Mouse (Mus musculus) forebrain, embryonic 11.5 days (tissue): Measurements from ENCODE around the gene Platr17. TPM values are rescaled to one million over a fixed set of nuclear protein-coding genes. Genes with fewer than 3 reads are reported as not detected.
"Not testable (repeated sequence)": the region's sequence is repeated elsewhere in the genome, so short reads cannot be mapped to it uniquely, and the experiment has no call there.

Experiments
- ATAC-seq: fragments of 200-750 bp; cut with Nextera tagmentation; replicated peaks from 2 replicates; pipeline ENCODE4 v1.8.0; 2017; ENCODE audit warnings: moderate TSS enrichment; ENCODE audit not compliant: low FRiP score
- DNase-seq: peaks from one replicate; pipeline ENCODE4 v3.0.0-alpha.2; 2017; ENCODE audit warnings: low spot score
- H3K27ac ChIP-seq: fragments of 300-500 bp; sonication (generic); 2 replicates; pipeline ENCODE4 v1.5.1; 2014; ENCODE audit warnings: low read depth, low read length
- H3K27me3 ChIP-seq: fragments of 300-500 bp; sonication (generic); 2 replicates; pipeline ENCODE4 v1.6.1; 2014; ENCODE audit warnings: mild to moderate bottlenecking, low read length, mixed read lengths; ENCODE audit not compliant: control insufficient read depth, insufficient read depth
- H3K36me3 ChIP-seq: fragments of 300-500 bp; sonication (generic); 2 replicates; pipeline ENCODE4 v1.6.1; 2014; ENCODE audit warnings: mild to moderate bottlenecking, low read length, moderate library complexity, mixed read lengths; ENCODE audit not compliant: control insufficient read depth, insufficient read depth
- H3K4me1 ChIP-seq: fragments of 300-500 bp; sonication (generic); replicated peaks from 2 replicates; pipeline ENCODE4 v1.6.1; 2014; ENCODE audit warnings: low read length, mixed read lengths; ENCODE audit not compliant: control insufficient read depth, insufficient read depth
- H3K4me2 ChIP-seq: fragments of 300-500 bp; sonication (generic); 2 replicates; pipeline ENCODE4 v1.6.1; 2014; ENCODE audit warnings: low read depth, mild to moderate bottlenecking, low read length, moderate library complexity, mixed read lengths; ENCODE audit not compliant: severe bottlenecking
- H3K4me3 ChIP-seq: fragments of 300-500 bp; sonication (generic); 2 replicates; pipeline ENCODE4 v1.5.1; 2014; ENCODE audit warnings: low read depth, low read length
- H3K9ac ChIP-seq: fragments of 300-500 bp; sonication (generic); 2 replicates; pipeline ENCODE4 v1.6.1; 2014; ENCODE audit warnings: low read length
- H3K9me3 ChIP-seq: fragments of 300-500 bp; sonication (generic); 2 replicates; pipeline ENCODE4 v1.6.1; 2016; ENCODE audit warnings: low read length, mixed read lengths; ENCODE audit not compliant: control insufficient read depth
- WGBS: fragments of 180-500 bp; shearing (Covaris S2); extraction: QIAGEN DNeasy Blood & Tissue Kit; methylation state at CpG from one replicate; pipeline ENCODE4 v1.1.7; 2014; 5-methylcytosine and 5-hydroxymethylcytosine counted together
- polyA plus RNA-seq: library from polyadenylated mRNA; unstranded; fragments of >200 nt; fragmentation: Nextera tagmentation; extraction: Ambion mirVana; gene quantifications from 2 replicates; pipeline ENCODE4 v1.2.1, GENCODE M21; 2014

Platr17 gene
- 0.24 TPM in 1 of 2 replicates, not detected in the other for polyA plus RNA-seq

- not testable (repeated sequence) for ATAC-seq, H3K27ac ChIP-seq, H3K4me2 ChIP-seq, H3K27me3 ChIP-seq, H3K36me3 ChIP-seq, DNase-seq, H3K9ac ChIP-seq, H3K9me3 ChIP-seq, H3K4me1 ChIP-seq, H3K4me3 ChIP-seq
- WGBS: 38% methylated on average over 3 of the region's 4 CpGs
Measured at GRCm38 (mm10) chr17:33904835-33905234, at the start of gene Platr17. Platr17 (plus strand) TSS chr17:33905135.

- 77% methylated on average over 4 of the region's 4 CpGs for WGBS
- Histone ChIP-seq H3K4me2 (no peak overlapping the region), H3K9me3 (no peaks in the 10 kb centered on the region), H3K9ac (no peak overlapping the region), H3K27ac (no peak overlapping the region), H3K4me1 (no peaks in the 10 kb centered on the region), H3K27me3 (no peaks in the 10 kb centered on the region), H3K36me3 (no peaks in the 10 kb centered on the region), H3K4me3 (no peak overlapping the region)
- no peak for DNase-seq
- no peak for ATAC-seq
Measured at GRCm38 (mm10) chr17:33857816-33858215, 47.1 kb upstream of the Platr17 start.

GRCm38 (mm10) chr17:33865330-33866030 is 39.5 kb upstream of the Platr17 start:
- Histone ChIP-seq H3K4me1 (no peaks in the 10 kb centered on the region), H3K4me2 (no peak overlapping the region), H3K27me3 (no peaks in the 10 kb centered on the region), H3K9me3 (no peaks in the 10 kb centered on the region), H3K9ac (no peak overlapping the region), H3K27ac (no peak overlapping the region), H3K4me3 (no peak overlapping the region), H3K36me3 (no peaks in the 10 kb centered on the region)
- 44% methylated on average over 9 of the region's 9 CpGs for WGBS
- ATAC-seq (no peak), DNase-seq (no peak)

- not testable (repeated sequence) for H3K27ac ChIP-seq, DNase-seq, H3K36me3 ChIP-seq, H3K4me2 ChIP-seq, H3K4me3 ChIP-seq, H3K27me3 ChIP-seq, H3K9ac ChIP-seq, H3K9me3 ChIP-seq, H3K4me1 ChIP-seq, ATAC-seq
- 94% methylated on average over 5 of the region's 12 CpGs for WGBS
Measured at GRCm38 (mm10) chr17:33873537-33873936, 31.4 kb upstream of the Platr17 start, which contains the start of gene Gm7029. Gm7029 (plus strand) TSS chr17:33873837.

GRCm38 (mm10) chr17:33874411-33874810 is 30.5 kb upstream of the Platr17 start:
- H3K4me2 ChIP-seq: no peak overlapping the region
- no peaks in the 10 kb centered on the region; the same call in 1 of the 2 replicates for H3K36me3 ChIP-seq
- no peaks in the 10 kb centered on the region for H3K4me1 ChIP-seq
- no peaks in the 10 kb centered on the region for H3K9me3 ChIP-seq
- no peak for DNase-seq
- 93% methylated on average over 11 of the region's 11 CpGs for WGBS
- no peak overlapping the region for H3K9ac ChIP-seq
- no peak overlapping the region for H3K27ac ChIP-seq
- H3K27me3 ChIP-seq: no peaks in the 10 kb centered on the region
- H3K4me3 ChIP-seq: no peak overlapping the region
- ATAC-seq: no peak

- H3K9me3 ChIP-seq, H3K27me3 ChIP-seq, ATAC-seq, H3K4me3 ChIP-seq, H3K4me2 ChIP-seq, H3K36me3 ChIP-seq, DNase-seq, H3K4me1 ChIP-seq, H3K27ac ChIP-seq, H3K9ac ChIP-seq: not testable (repeated sequence)
- 83% methylated on average over 5 of the region's 5 CpGs for whole genome bisulfite sequencing
Measured at GRCm38 (mm10) chr17:33875797-33876196, 29.1 kb upstream of the Platr17 start.

GRCm38 (mm10) chr17:33884320-33884719 is 20.6 kb upstream of the Platr17 start:
- H3K36me3 ChIP-seq: not testable (repeated sequence)
- WGBS: 93% methylated on average over 9 of the region's 11 CpGs

GRCm38 (mm10) chr17:33887802-33888201 is 17.1 kb upstream of the Platr17 start:
- ATAC-seq, H3K9me3 ChIP-seq, DNase-seq, H3K36me3 ChIP-seq, H3K4me3 ChIP-seq, H3K27me3 ChIP-seq, H3K9ac ChIP-seq, H3K4me2 ChIP-seq, H3K4me1 ChIP-seq, H3K27ac ChIP-seq: not testable (repeated sequence)
- WGBS: 83% methylated on average over 2 of the region's 2 CpGs

More at GRCm38 (mm10) chr17:33884320-33884719, 20.6 kb upstream of the Platr17 start:
- H3K27ac ChIP-seq, DNase-seq, ATAC-seq, H3K4me1 ChIP-seq, H3K9me3 ChIP-seq, H3K4me3 ChIP-seq, H3K27me3 ChIP-seq, H3K4me2 ChIP-seq, H3K9ac ChIP-seq: not testable (repeated sequence)

- H3K27ac ChIP-seq, ATAC-seq, H3K9me3 ChIP-seq, H3K27me3 ChIP-seq, H3K9ac ChIP-seq, DNase-seq, H3K4me3 ChIP-seq, H3K4me1 ChIP-seq, H3K36me3 ChIP-seq: not testable (repeated sequence)
- H3K4me2 ChIP-seq: peak overlapping the region; percentile 9; the same call in 1 of the 2 replicates
Measured at GRCm38 (mm10) chr17:33888230-33888629, 16.7 kb upstream of the Platr17 start.
